Mouse (Mus musculus) brown adipose tissue, adult 24 weeks (tissue): Measurements from ENCODE around the gene Atp8b5. TPM values are rescaled to one million over a fixed set of nuclear protein-coding genes. Genes with fewer than 3 reads are reported as not detected.

Experiments used
- H3K27ac ChIP-seq: fragments of 200-500 bp; replicated peaks from 2 replicates; pipeline ENCODE4 v1.5.1; 2012; ENCODE audit warnings: low read depth, mild to moderate bottlenecking, low read length
- H3K4me1 ChIP-seq: fragments of 200-500 bp; 2 replicates; pipeline ENCODE4 v1.6.1; 2012; ENCODE audit warnings: low read length, mixed read lengths; ENCODE audit not compliant: control insufficient read depth, insufficient read depth, insufficient read length
- H3K4me3 ChIP-seq: fragments of 200-500 bp; 2 replicates; pipeline ENCODE4 v1.5.1; 2012; ENCODE audit warnings: low read depth, mild to moderate bottlenecking, low read length, moderate library complexity; ENCODE audit not compliant: insufficient read depth
- polyA plus RNA-seq: library from polyadenylated mRNA; stranded (reverse); fragments of >200 nt; gene quantifications from 2 replicates; pipeline ENCODE4 v1.2.4, GENCODE M21; 2012; ENCODE audit not compliant: missing spikeins, insufficient read depth, insufficient read length

Atp8b5 gene
- polyA plus RNA-seq, 1 experiment = 0.24 TPM

DNA sequence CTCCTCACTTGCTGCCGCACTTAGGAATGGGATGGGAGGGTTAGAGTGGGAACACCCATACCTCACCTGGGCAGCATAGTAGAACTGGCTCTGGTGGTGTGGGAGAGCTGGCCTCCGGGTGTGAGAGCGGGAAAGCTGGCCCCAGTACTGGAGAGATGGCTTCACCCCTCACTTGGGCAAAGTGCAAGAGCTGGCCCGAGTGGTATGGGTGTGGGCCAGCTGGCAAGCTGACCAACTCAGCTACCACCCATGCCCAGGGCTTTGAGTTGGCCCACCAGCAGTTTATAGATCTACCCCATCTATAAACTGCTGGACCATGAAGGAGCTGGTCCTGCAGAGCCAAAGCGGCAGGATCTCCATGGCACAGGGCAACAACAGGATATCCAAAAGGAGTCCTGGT lies 82.2 kb downstream of the Atp8b5 start:
- no peak overlapping the region for H3K27ac ChIP-seq
- no peaks in the 10 kb centered on the region for H3K4me1 ChIP-seq
- no peak overlapping the region for H3K4me3 ChIP-seq

GRCm38 (mm10) chr4:43350038-43350560 lies 83.1 kb downstream of the Atp8b5 start:
- Histone ChIP-seq H3K4me1 (no peaks in the 10 kb centered on the region), H3K27ac (no peak overlapping the region), H3K4me3 (no peak overlapping the region)

GRCm38 (mm10) chr4:43353662-43354061 lies 86.7 kb downstream of the Atp8b5 start:
- H3K4me1 ChIP-seq = no peaks in the 10 kb centered on the region
- no peak overlapping the region for H3K4me3 ChIP-seq
- H3K27ac ChIP-seq = no peak overlapping the region

- H3K27ac ChIP-seq = no peak overlapping the region
- H3K4me3 ChIP-seq = no peak overlapping the region
- H3K4me1 ChIP-seq = no peaks in the 10 kb centered on the region
Measured at GRCm38 (mm10) chr4:43364914-43365560, 98.1 kb downstream of the Atp8b5 start.

GRCm38 (mm10) chr4:43367295-43367694 lies 100.3 kb downstream of the Atp8b5 start:
- no peaks in the 10 kb centered on the region for H3K4me1 ChIP-seq
- H3K4me3 ChIP-seq = no peak overlapping the region

GRCm38 (mm10) chr4:43367787-43368186 lies 100.8 kb downstream of the Atp8b5 start:
- H3K27ac ChIP-seq = no peak overlapping the region
- no peaks in the 10 kb centered on the region for H3K4me1 ChIP-seq
- H3K4me3 ChIP-seq = no peak overlapping the region

More at GRCm38 (mm10) chr4:43367295-43367694, 100.3 kb downstream of the Atp8b5 start:
- no peak overlapping the region for H3K27ac ChIP-seq

DNA sequence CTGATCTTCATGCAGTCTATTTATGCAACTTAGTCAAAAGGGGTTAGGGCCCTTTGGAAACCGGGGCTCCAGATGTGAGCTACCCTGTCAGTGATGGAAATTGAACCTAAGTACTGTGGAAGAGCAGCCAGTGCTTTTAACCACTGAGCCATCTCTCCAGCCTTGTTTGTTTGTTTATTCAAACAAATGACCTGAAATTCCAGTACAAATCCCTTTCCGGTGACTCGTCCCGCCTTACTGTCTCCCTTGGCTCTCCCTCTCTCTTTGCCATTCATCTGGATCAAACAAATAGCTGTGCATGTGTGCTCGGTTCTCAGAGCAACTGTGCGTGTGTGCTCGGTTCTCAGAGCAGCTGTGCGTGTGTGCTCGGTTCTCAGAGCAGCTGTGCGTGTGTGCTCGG lies 104.4 kb downstream of the Atp8b5 start:
- H3K4me3 ChIP-seq = no peak overlapping the region
- H3K4me1 ChIP-seq = no peaks in the 10 kb centered on the region
- no peak overlapping the region for H3K27ac ChIP-seq

GRCm38 (mm10) chr4:43372155-43372554 lies 105.2 kb downstream of the Atp8b5 start:
- Histone ChIP-seq H3K4me1 (no peaks in the 10 kb centered on the region), H3K27ac (no peak overlapping the region), H3K4me3 (no peak overlapping the region)

DNA sequence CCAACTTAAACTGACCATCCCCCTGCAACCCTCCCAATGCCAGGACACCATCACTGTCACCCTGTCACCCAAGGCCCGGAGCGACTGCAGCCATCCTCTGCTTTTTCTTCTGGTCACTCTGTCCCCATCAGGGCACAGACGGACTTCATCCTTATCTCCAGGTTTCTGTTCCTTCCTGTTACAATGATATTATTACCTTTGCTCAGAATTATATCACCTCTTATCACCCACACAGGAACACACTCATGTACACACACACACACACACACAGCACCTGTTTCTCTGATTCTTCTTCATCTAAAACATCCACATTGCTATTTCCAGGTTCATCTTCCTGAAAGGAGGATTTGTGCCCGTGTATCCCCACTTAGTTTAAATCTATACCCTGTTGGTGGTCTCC lies 107.3 kb downstream of the Atp8b5 start:
- no peaks in the 10 kb centered on the region for H3K4me1 ChIP-seq
- H3K4me3 ChIP-seq = no peak overlapping the region
- no peak overlapping the region for H3K27ac ChIP-seq

- Histone ChIP-seq H3K4me3 (no peak overlapping the region), H3K4me1 (peaks cover 14% of the 10 kb centered on the region; the same call in 1 of the 2 replicates), H3K27ac (no peak overlapping the region)
Measured at GRCm38 (mm10) chr4:43379601-43380000, 112.6 kb downstream of the Atp8b5 start.

DNA sequence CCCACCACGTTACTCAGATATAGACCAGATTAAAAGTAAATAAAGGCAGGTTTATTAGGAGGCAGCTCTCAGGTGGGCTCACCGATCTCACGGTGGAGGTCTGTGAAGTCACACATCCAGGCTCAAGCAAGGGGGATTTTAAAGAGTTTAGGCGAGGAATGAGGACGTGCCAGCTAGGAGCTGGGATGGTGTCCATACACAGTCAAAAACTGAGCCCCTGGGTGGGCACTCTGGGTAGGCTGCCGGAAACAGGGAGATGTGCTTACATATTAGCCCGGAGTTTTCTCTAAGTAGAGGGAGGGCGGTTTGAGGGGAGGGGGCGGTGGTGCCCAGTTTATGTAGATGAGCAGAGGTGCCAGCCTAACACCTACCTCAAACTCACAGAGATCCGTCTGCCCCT lies 114.0 kb downstream of the Atp8b5 start:
- Histone ChIP-seq H3K4me1 (peaks cover 17% of the 10 kb centered on the region), H3K4me3 (peak overlapping the region; percentile 91), H3K27ac (peak overlapping the region; percentile 91)

DNA sequence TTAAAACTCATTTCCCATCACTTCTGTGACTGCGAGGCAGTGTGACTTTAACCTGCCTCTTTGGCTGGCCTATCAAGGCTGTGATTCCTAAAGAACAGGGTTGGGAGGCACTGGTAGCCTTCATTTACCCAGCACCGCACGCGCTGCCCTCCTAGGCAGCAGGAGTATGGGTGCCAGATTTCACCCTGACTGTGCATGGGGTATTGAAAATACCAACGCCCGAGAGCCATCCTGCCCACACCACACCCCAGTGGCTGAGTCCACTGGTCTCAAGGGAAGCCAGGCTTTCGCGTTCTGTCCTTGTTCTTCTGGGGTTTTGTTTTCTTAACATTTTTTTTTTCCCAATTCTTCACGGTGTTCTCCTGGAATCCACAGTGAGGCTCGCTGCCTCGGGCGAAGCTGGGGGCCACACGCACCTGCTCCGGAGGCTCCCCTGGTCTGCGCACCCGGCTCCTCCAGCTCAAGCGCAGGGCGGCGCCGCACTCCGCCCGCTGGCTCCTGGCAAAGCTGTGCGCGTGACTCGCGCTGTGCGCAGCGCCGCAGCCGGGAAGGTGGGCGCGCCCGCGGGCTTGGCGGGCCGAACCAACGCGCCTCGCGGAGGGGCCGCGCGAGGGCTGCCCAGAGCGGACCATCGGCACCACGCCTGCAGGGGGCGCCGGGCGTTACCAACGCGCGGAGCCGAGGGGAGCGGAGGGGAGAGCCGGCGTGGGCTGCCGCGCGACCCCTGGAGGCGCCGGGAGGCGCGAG lies 114.6 kb downstream of the Atp8b5 start, which contains the start of gene Rusc2:
TSS of gene Rusc2 (plus strand) at position 572 of the 747 bp plus-strand sequence.
- H3K4me1 ChIP-seq = peaks cover 17% of the 10 kb centered on the region
- H3K4me3 ChIP-seq = peak within 1 kb of the TSS; percentile 91
- peak within 1 kb of the TSS; percentile 98 for H3K27ac ChIP-seq

DNA sequence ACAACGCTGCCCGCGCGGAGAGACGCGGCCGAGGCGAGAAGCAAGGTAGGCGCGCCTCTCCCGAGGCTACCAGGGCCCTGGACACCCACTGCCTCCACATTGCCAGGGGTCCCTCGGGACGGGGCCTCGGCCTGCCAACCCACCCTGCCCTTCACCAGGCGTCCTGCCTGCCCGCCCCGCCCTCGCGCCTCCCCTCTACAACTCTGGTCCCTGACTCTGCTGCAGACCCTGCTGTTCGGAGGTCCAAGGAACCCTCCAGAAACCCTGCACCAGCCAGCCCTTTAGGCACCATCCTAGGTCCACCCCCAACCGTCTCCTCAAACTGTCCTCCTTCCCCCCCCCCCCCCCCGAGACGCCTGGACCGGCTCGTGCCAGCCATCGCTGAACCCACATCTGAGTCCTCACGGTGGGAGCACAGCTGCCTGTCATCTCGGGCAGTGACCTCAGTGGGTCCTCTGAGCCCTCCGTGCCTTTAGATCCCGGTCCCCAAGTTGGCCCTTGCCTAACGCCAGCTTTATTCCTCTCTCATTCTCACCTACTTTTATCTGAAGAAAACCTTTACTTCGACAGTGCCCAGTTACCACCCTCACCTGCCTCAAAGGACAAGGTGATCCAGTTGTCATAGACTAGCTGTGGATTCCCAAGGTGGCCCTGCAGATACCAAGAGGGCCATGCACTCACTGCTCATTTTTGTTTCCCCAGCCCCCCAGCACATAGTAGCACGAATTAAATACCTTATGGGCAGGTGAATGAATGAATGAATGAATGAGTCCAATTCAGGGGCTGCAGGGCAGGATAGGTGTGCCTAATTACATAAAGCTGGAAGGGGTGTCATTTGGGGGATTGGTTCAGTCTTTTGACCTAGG lies 115.4 kb downstream of the Atp8b5 start:
- Histone ChIP-seq H3K27ac (peak overlapping the region; percentile 98), H3K4me3 (peak overlapping the region; percentile 91)

GRCm38 (mm10) chr4:43383246-43384082 lies 116.5 kb downstream of the Atp8b5 start:
- Histone ChIP-seq H3K4me1 (peaks cover 17% of the 10 kb centered on the region), H3K27ac (peak overlapping the region; percentile 91), H3K4me3 (peak overlapping the region; percentile 91)

More for the DNA sequence above, 115.4 kb downstream of the Atp8b5 start:
- peaks cover 17% of the 10 kb centered on the region for H3K4me1 ChIP-seq
